Mouse (Mus musculus): Measurements from ENCODE around the gene 2810408A11Rik. TPM values are rescaled to one million over a fixed set of nuclear protein-coding genes. Genes with fewer than 3 reads are reported as not detected.
"Not testable (repeated sequence)": the region's sequence is repeated elsewhere in the genome, so short reads cannot be mapped to it uniquely, and the experiment has no call there.

The 2810408A11Rik gene
- polyA plus RNA-seq, 1 experiment, result 8.5 TPM

DNA sequence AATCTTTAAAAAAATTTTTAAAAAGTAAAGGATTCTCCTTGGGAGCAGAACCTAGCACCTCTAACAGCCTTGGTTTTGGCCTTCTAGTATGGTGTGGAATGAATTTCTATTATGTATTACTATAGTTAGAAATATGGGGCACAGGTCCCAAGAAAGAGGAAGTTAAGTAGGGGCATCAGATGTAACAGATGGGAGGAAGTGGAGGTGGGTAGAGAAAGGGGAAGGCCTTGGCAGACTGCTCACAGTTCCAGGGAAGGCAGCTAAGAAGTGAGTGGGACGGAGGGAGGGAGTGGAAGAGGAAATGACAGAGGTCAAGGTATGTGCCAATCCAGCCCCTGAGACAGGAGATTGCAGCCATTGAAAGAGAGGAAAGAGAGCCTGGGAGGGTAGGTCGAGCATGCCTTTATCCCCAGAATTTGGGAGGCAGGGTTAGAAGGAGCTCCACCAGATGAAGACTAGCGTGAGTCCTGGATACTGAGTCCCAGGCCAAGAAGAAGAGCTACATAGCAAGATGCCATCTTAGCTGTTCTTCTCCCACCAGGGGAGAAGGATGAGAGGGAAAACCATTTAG, 30.3 kb upstream of the 2810408A11Rik start:
- DNase-seq (ENCODE audit: low read depth), result no peak
- TF ChIP-seq CTCF (IDR thresholded peaks at IDR 0.05; ENCODE audit: borderline replicate concordance, extremely low read depth, insufficient read depth, insufficient read length) (no peak), POLR2A (IDR thresholded peaks at IDR 0.05; ENCODE audit: borderline replicate concordance, extremely low read depth, insufficient read depth, insufficient read length, poor library complexity, severe bottlenecking) (no peak)

GRCm38 (mm10) chr11:69930176-69930575, 29.4 kb upstream of the 2810408A11Rik start:
- not testable (repeated sequence) for DNase-seq (ENCODE audit: low read depth)

- TF ChIP-seq POLR2A (IDR thresholded peaks at IDR 0.05; ENCODE audit: borderline replicate concordance, extremely low read depth, insufficient read depth, insufficient read length, poor library complexity, severe bottlenecking) (no peak), CTCF (IDR thresholded peaks at IDR 0.05; ENCODE audit: borderline replicate concordance, extremely low read depth, insufficient read depth, insufficient read length) (no peak)
- DNase-seq (ENCODE audit: low read depth), result no peak
Measured at GRCm38 (mm10) chr11:69929712-69930111, 28.9 kb upstream of the 2810408A11Rik start.

- no peak for TF ChIP-seq POLR2A (IDR thresholded peaks at IDR 0.05; ENCODE audit: borderline replicate concordance, extremely low read depth, insufficient read depth, insufficient read length, poor library complexity, severe bottlenecking)
- TF ChIP-seq CTCF (IDR thresholded peaks at IDR 0.05; ENCODE audit: borderline replicate concordance, extremely low read depth, insufficient read depth, insufficient read length), result no peak
- no peak for DNase-seq (ENCODE audit: low read depth)
Measured at GRCm38 (mm10) chr11:69927501-69927900, 26.7 kb upstream of the 2810408A11Rik start.

DNA sequence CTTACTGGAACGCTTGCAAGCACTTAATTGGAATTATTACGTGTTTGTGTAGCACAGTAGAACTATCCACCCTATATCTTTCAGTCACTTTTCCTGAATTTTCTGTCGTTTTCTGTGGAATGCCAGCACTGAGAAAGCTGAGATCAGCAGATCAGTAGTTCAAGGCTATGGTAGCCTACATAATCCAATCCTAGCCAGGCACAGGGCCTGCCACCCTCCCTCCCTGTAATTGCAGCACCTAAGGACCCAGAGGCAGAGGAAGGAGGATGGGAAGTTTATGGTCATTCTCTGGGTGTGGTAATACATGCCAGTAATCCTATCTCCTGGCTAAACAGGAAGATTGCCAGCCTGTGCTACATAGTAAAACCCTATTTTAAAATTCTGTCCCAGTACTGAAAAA, 22.0 kb upstream of the 2810408A11Rik start:
- no peak for TF ChIP-seq POLR2A (IDR thresholded peaks at IDR 0.05; ENCODE audit: borderline replicate concordance, extremely low read depth, insufficient read depth, insufficient read length, poor library complexity, severe bottlenecking)
- no peak for DNase-seq (ENCODE audit: low read depth)

GRCm38 (mm10) chr11:69922012-69922756, 21.4 kb upstream of the 2810408A11Rik start:
- TF ChIP-seq POLR2A (IDR thresholded peaks at IDR 0.05; ENCODE audit: borderline replicate concordance, extremely low read depth, insufficient read depth, insufficient read length, poor library complexity, severe bottlenecking), result no peak
- TF ChIP-seq CTCF (IDR thresholded peaks at IDR 0.05; ENCODE audit: borderline replicate concordance, extremely low read depth, insufficient read depth, insufficient read length), result no peak
- peak; percentile 29 for DNase-seq (ENCODE audit: low read depth)

GRCm38 (mm10) chr11:69921114-69922011, 20.6 kb upstream of the 2810408A11Rik start, which contains the start of gene Eif5a:
TSS of gene Eif5a (minus strand) at chr11:69921958.
- peak; percentile 69 for TF ChIP-seq CTCF (IDR thresholded peaks at IDR 0.05; ENCODE audit: borderline replicate concordance, extremely low read depth, insufficient read depth, insufficient read length)
- peak; percentile 64 for TF ChIP-seq POLR2A (IDR thresholded peaks at IDR 0.05; ENCODE audit: borderline replicate concordance, extremely low read depth, insufficient read depth, insufficient read length, poor library complexity, severe bottlenecking)
- DNase-seq (ENCODE audit: low read depth), result peak; percentile 100

GRCm38 (mm10) chr11:69920266-69921031, 19.7 kb upstream of the 2810408A11Rik start:
- peak; percentile 37 for DNase-seq (ENCODE audit: low read depth)
- no peak for TF ChIP-seq POLR2A (IDR thresholded peaks at IDR 0.05; ENCODE audit: borderline replicate concordance, extremely low read depth, insufficient read depth, insufficient read length, poor library complexity, severe bottlenecking)

GRCm38 (mm10) chr11:69919661-69920265, 19.0 kb upstream of the 2810408A11Rik start:
- peak; percentile 86 for DNase-seq (ENCODE audit: low read depth)
- no peak for TF ChIP-seq CTCF (IDR thresholded peaks at IDR 0.05; ENCODE audit: borderline replicate concordance, extremely low read depth, insufficient read depth, insufficient read length)
- TF ChIP-seq POLR2A (IDR thresholded peaks at IDR 0.05; ENCODE audit: borderline replicate concordance, extremely low read depth, insufficient read depth, insufficient read length, poor library complexity, severe bottlenecking), result no peak

GRCm38 (mm10) chr11:69919053-69919452, 18.3 kb upstream of the 2810408A11Rik start:
- no peak for DNase-seq (ENCODE audit: low read depth)

GRCm38 (mm10) chr11:69918118-69918517, 17.3 kb upstream of the 2810408A11Rik start:
- no peak for DNase-seq (ENCODE audit: low read depth)
- no peak for TF ChIP-seq POLR2A (IDR thresholded peaks at IDR 0.05; ENCODE audit: borderline replicate concordance, extremely low read depth, insufficient read depth, insufficient read length, poor library complexity, severe bottlenecking)

More at GRCm38 (mm10) chr11:69919053-69919452, 18.3 kb upstream of the 2810408A11Rik start:
- TF ChIP-seq POLR2A (IDR thresholded peaks at IDR 0.05; ENCODE audit: borderline replicate concordance, extremely low read depth, insufficient read depth, insufficient read length, poor library complexity, severe bottlenecking), result no peak
- no peak for TF ChIP-seq CTCF (IDR thresholded peaks at IDR 0.05; ENCODE audit: borderline replicate concordance, extremely low read depth, insufficient read depth, insufficient read length)
